Comparison of ENCODE assay signal across 19 mouse cellular contexts in genomic region chr10:25534467-25534866, GRCm38 (mm10). TPM values are rescaled to one million over a fixed set of nuclear protein-coding genes. Genes with fewer than 3 reads are reported as not detected.
"Had no signal": no experiment of that assay in that cellular context is flagged by ENCODE, and none has a peak within 500 bp of the region (broad histone marks: within the 10 kb centered on the region; RNA-seq: fewer than 3 reads in every experiment).

No protein-coding gene starts in this region.

- H3K9me3 ChIP-seq: kidney, embryonic 15.5 days; limb, embryonic 10.5 days; midbrain, embryonic 12.5 days; neural tube, embryonic 13.5 days; stomach, embryonic 15.5 days had no signal

- H3K4me3 ChIP-seq: kidney, embryonic 15.5 days; limb, embryonic 10.5 days; midbrain, embryonic 12.5 days; neural tube, embryonic 13.5 days; stomach, embryonic 15.5 days had no signal

- ATAC-seq: midbrain, embryonic 16.5 days had no signal

- H3K4me2 ChIP-seq: kidney, embryonic 15.5 days; lung, embryonic 14.5 days; midbrain, embryonic 12.5 days; neural tube, embryonic 13.5 days; stomach, embryonic 15.5 days had no signal

- H3K27ac ChIP-seq: kidney, embryonic 15.5 days; limb, embryonic 10.5 days; midbrain, embryonic 12.5 days; neural tube, embryonic 13.5 days; stomach, embryonic 15.5 days had no signal

- H3K9ac ChIP-seq: kidney, embryonic 15.5 days; lung, embryonic 14.5 days; midbrain, embryonic 12.5 days; neural tube, embryonic 13.5 days; stomach, embryonic 15.5 days had no signal

- H3K36me3 ChIP-seq: kidney, embryonic 15.5 days; limb, embryonic 10.5 days; midbrain, embryonic 12.5 days; neural tube, embryonic 13.5 days; stomach, embryonic 15.5 days had no signal

- H3K27me3 ChIP-seq: kidney, embryonic 15.5 days; midbrain, embryonic 12.5 days; neural tube, embryonic 13.5 days; stomach, embryonic 15.5 days had no signal

- H3K4me1 ChIP-seq: limb, embryonic 10.5 days; midbrain, embryonic 12.5 days; stomach, embryonic 15.5 days had no signal

- DNase-seq: kidney, adult 18-20 months; kidney, postnatal 14 days; retina, postnatal 1 day; thymus, adult 2 months; thymus, postnatal 25 days had no signal

RNA-seq across cellular contexts. Expression of gene Smlr1, which starts 1.6 kb away (rescaled TPM):
- total RNA-seq: layer of hippocampus, adult 8-10 months; left cerebral cortex, adult 18-20 months; left cerebral cortex, postnatal 14 days; megakaryocyte-erythroid progenitor cell, adult 5-6 weeks had no signal
- polyA plus RNA-seq: limb, embryonic 10.5 days; lung, embryonic 14.5 days; midbrain, embryonic 12.5 days; neural tube, embryonic 13.5 days; spleen, adult 2 months; testis, adult 2 months; thymus, adult 2 months; urinary bladder, adult 2 months had no signal
